Mouse (Mus musculus) MEL (cell line): Measurements from ENCODE around the gene Npl.

Experiments
- GABPA ChIP-seq: IDR thresholded peaks from 2 replicates; pipeline ENCODE4 v1.6.1; 2012; ENCODE audit warnings: low read depth, mild to moderate bottlenecking, inconsistent platforms, low read length, improper control_type of control experiment, moderate library complexity
- MEF2A ChIP-seq: IDR thresholded peaks from 2 replicates; pipeline ENCODE4 v1.6.1; 2014; ENCODE audit warnings: low read depth, mild to moderate bottlenecking, inconsistent platforms, low read length, improper control_type of control experiment; ENCODE audit not compliant: poor library complexity, insufficient replicate concordance, severe bottlenecking; ENCODE audit errors: extremely low read depth
- TAL1 ChIP-seq: IDR thresholded peaks from 2 replicates; pipeline ENCODE4 v1.6.1; 2012; ENCODE audit warnings: mild to moderate bottlenecking, inconsistent platforms, low read length, moderate library complexity, mixed read lengths
- TBP ChIP-seq: IDR thresholded peaks from 2 replicates; pipeline ENCODE4 v1.8.0; 2011; ENCODE audit warnings: low read depth, low read length, improper control_type of control experiment
- TCF12 ChIP-seq: IDR thresholded peaks from 2 replicates; pipeline ENCODE4 v1.6.1; 2014; ENCODE audit warnings: low read depth, mild to moderate bottlenecking, inconsistent platforms, low read length, improper control_type of control experiment, moderate library complexity

DNA sequence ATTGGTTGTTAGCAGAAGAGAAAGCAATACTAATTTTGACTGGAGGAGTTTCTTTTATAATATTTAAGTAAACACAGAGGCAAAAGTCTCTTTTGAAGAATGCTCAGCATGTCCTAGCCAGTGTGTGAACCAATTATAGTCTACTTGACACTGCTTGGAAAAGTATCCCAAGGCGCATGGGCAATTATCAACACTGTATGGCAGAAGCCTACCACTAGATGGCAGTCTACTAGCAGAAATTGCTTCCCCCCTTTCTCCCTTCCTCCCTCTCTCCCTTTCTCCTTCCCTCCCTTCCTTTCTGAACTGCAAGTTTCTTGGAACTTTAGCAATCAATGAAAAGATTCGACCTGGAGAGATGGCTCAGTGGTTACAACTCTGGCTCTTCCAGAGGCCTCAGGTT is 7.1 kb upstream of the Npl start:
- TF ChIP-seq TBP (no peak), TCF12 (no peak), TAL1 (no peak), GABPA (no peak), MEF2A (no peak)
